Mouse (Mus musculus): ENCODE results near the gene Rexo5. TPM values are rescaled to one million over a fixed set of nuclear protein-coding genes. Genes with fewer than 3 reads are reported as not detected.

Gene Rexo5
- polyA plus RNA-seq, 1 experiment = 3.5 TPM

DNA sequence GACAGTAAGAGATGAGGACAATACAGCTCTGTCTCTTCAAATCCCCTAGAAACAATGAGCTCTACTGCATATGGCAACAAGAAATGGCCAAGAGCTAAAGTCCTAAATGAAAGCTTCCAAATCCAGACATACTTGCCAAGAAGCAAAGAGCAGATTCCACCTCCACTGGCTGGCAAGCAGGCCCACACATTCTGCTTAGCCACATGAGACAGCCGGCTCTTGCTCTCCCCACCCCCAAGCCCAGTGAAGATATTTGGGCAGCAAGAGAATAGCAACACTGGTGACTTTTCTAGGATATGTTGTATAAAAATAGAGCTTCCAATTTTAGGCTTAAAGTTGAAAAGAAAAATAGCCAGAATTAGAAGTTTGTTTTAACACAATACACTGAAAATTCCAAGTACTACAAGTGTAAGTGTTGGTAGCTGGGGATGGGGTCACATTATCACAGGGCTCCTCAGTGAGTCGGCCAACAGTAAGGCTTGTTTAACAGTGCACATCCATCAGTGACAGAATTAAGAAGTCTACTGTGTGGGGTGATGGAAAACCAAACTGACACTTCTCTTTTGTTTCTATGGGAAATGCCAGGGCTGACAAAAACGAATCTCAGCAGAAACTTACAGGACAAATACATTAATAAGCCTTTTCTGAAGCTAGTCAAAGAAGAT is 82.1 kb downstream of the Rexo5 start:
- H3K4me1 ChIP-seq (ENCODE audit: control insufficient read depth, insufficient read depth, low read length) = peaks cover 2% of the 10 kb centered on the region
- TF ChIP-seq POLR2A (IDR thresholded peaks at IDR 0.05; ENCODE audit: extremely low read depth, insufficient read depth, low read length) = no peak
- no peak for TF ChIP-seq CTCF (IDR thresholded peaks at IDR 0.05; ENCODE audit: extremely low read depth, insufficient read depth, low read length)
- no peak overlapping the region for H3K4me3 ChIP-seq (ENCODE audit: insufficient read depth, low read length)
- H3K27ac ChIP-seq (ENCODE audit: insufficient read depth, low read length) = no peak overlapping the region

DNA sequence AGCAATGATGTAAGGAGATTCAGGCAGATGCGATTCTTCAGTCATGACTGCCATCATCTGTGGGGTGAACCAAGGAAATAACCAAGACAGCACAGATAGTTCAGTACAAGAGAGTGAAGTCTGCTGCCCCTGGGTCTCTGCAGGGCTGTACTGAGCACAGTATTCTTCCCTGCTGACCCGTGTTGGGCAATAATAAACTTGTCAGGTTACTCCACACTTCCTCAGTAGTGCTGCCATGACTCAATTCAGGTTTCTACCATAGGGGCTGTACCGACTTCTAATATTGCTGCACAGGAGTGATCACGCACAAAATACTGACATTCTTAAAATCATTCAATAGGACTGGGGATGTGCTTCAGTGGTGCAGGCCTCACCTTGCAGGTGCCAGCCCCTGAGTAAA is 85.4 kb downstream of the Rexo5 start:
- H3K27ac ChIP-seq (ENCODE audit: insufficient read depth, low read length) = no peak overlapping the region
- H3K4me1 ChIP-seq (ENCODE audit: control insufficient read depth, insufficient read depth, low read length) = peaks cover 2% of the 10 kb centered on the region
- H3K4me3 ChIP-seq (ENCODE audit: insufficient read depth, low read length) = no peak overlapping the region
- TF ChIP-seq CTCF (IDR thresholded peaks at IDR 0.05; ENCODE audit: extremely low read depth, insufficient read depth, low read length) (no peak), POLR2A (IDR thresholded peaks at IDR 0.05; ENCODE audit: extremely low read depth, insufficient read depth, low read length) (no peak)

DNA sequence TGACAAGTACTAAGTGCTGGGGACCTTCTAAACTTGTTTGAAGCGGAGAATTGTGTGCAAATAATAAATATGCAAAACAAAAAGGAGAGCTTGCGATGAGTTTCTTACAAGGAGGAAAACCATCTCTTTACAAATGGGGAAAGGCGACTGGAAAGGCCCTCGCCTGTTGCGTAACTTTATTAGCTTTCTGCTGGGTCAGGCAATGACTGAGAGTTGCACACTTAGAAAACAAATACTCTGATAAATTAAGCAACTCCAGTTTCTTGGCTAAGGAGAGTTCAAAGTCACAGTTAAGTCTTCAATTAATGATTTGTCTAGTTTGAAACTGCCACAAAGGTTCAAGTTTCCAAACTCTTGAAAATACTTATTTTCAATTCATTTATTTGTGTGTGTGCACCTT is 86.5 kb downstream of the Rexo5 start:
- TF ChIP-seq POLR2A (IDR thresholded peaks at IDR 0.05; ENCODE audit: extremely low read depth, insufficient read depth, low read length) = no peak
- TF ChIP-seq CTCF (IDR thresholded peaks at IDR 0.05; ENCODE audit: extremely low read depth, insufficient read depth, low read length) = no peak
- Histone ChIP-seq H3K27ac (ENCODE audit: insufficient read depth, low read length) (no peak overlapping the region), H3K4me1 (ENCODE audit: control insufficient read depth, insufficient read depth, low read length) (no peaks in the 10 kb centered on the region; the same call in 1 of the 2 replicates), H3K4me3 (ENCODE audit: insufficient read depth, low read length) (no peak overlapping the region)

DNA sequence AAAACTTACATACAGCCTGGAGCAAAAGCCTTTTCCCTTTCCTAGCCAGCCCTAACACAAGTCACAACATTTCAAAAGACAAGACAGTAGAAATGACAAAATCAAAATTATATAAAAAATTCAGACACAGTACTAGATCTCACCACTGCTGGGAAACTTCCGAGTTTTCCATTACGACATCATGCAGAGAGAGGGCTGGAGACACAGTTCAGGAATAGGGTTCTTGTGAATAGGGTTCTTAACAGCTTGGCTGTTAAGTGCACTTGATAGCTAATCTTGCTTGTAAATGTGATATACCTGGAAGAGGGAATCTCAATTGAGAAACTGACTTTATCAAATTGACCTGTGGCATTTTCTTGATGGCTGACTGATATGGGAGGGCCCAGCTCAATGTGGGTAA is 87.4 kb downstream of the Rexo5 start:
- Histone ChIP-seq H3K4me1 (ENCODE audit: control insufficient read depth, insufficient read depth, low read length) (no peaks in the 10 kb centered on the region; the same call in 1 of the 2 replicates), H3K27ac (ENCODE audit: insufficient read depth, low read length) (no peak overlapping the region), H3K4me3 (ENCODE audit: insufficient read depth, low read length) (no peak overlapping the region)
- TF ChIP-seq CTCF (IDR thresholded peaks at IDR 0.05; ENCODE audit: extremely low read depth, insufficient read depth, low read length) (no peak), POLR2A (IDR thresholded peaks at IDR 0.05; ENCODE audit: extremely low read depth, insufficient read depth, low read length) (no peak)

DNA sequence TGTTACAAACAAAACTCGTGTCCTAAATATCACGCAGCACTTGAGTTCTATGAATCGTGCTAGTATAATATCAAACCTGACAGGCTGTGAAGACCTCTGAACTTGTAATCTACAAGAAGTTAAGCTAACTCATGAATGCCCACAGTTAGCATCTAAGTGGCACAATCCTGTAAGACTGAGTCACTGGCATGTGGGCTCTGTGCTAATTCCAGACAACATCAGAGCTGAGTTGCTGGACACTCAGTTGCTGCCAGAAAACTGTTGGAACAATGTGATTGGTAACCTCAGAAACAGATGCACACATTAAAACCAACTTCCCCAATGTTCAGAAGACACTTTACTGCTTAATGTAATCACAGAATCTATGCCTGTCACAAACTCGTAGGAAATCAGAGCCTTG is 94.1 kb downstream of the Rexo5 start:
- no peak for TF ChIP-seq CTCF (IDR thresholded peaks at IDR 0.05; ENCODE audit: extremely low read depth, insufficient read depth, low read length)
- TF ChIP-seq POLR2A (IDR thresholded peaks at IDR 0.05; ENCODE audit: extremely low read depth, insufficient read depth, low read length) = no peak

DNA sequence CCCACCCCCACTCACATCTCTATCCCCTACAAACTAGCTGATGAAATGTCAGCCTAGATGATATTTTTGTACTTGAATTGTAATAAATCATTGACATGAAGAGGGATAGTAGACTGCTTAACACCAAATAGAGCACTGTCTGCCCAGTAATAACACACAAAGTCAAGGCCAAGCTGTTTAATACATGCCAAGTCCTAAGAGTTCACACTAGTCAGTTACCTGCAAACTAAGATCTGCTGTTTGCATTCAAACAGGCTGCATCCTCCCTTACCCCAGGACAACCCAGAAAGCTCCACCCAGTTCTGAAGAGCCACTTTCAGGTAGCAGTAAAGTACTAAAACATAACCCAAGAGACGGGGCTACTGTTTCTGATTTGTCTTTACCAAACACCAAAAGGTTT is 98.4 kb downstream of the Rexo5 start:
- TF ChIP-seq POLR2A (IDR thresholded peaks at IDR 0.05; ENCODE audit: extremely low read depth, insufficient read depth, low read length) = no peak
- TF ChIP-seq CTCF (IDR thresholded peaks at IDR 0.05; ENCODE audit: extremely low read depth, insufficient read depth, low read length) = no peak
- H3K4me1 ChIP-seq (ENCODE audit: control insufficient read depth, insufficient read depth, low read length) = peaks cover 2% of the 10 kb centered on the region; the same call in 1 of the 2 replicates
- no peak overlapping the region for H3K27ac ChIP-seq (ENCODE audit: insufficient read depth, low read length)
- no peak overlapping the region for H3K4me3 ChIP-seq (ENCODE audit: insufficient read depth, low read length)

More for the DNA sequence above, 94.1 kb downstream of the Rexo5 start:
- no peak overlapping the region for H3K27ac ChIP-seq (ENCODE audit: insufficient read depth, low read length)
- no peak overlapping the region for H3K4me3 ChIP-seq (ENCODE audit: insufficient read depth, low read length)
- H3K4me1 ChIP-seq (ENCODE audit: control insufficient read depth, insufficient read depth, low read length) = no peaks in the 10 kb centered on the region; the same call in 1 of the 2 replicates

DNA sequence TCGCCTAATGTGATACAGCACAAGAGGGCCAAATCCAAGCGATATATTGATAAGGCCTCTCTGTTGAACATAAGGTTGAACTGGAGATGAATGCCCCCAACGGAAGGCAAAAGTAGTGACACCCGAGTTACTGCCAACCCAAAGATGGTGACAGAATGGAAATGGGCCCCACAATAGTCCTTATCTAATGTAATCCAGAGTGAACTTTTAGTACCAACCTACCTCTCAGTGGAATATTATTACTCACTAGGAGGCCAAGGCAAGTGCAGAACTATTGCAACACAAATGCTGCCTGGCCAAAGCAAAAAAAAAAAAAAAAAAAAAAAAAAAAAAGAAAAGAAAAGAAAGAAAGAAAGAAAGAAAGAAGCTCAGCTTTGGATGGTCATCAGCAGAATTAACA is 98.9 kb downstream of the Rexo5 start:
- no peak overlapping the region for H3K4me3 ChIP-seq (ENCODE audit: insufficient read depth, low read length)
- peaks cover 2% of the 10 kb centered on the region; the same call in 1 of the 2 replicates for H3K4me1 ChIP-seq (ENCODE audit: control insufficient read depth, insufficient read depth, low read length)
- H3K27ac ChIP-seq (ENCODE audit: insufficient read depth, low read length) = no peak overlapping the region
- TF ChIP-seq CTCF (IDR thresholded peaks at IDR 0.05; ENCODE audit: extremely low read depth, insufficient read depth, low read length) (no peak), POLR2A (IDR thresholded peaks at IDR 0.05; ENCODE audit: extremely low read depth, insufficient read depth, low read length) (no peak)

DNA sequence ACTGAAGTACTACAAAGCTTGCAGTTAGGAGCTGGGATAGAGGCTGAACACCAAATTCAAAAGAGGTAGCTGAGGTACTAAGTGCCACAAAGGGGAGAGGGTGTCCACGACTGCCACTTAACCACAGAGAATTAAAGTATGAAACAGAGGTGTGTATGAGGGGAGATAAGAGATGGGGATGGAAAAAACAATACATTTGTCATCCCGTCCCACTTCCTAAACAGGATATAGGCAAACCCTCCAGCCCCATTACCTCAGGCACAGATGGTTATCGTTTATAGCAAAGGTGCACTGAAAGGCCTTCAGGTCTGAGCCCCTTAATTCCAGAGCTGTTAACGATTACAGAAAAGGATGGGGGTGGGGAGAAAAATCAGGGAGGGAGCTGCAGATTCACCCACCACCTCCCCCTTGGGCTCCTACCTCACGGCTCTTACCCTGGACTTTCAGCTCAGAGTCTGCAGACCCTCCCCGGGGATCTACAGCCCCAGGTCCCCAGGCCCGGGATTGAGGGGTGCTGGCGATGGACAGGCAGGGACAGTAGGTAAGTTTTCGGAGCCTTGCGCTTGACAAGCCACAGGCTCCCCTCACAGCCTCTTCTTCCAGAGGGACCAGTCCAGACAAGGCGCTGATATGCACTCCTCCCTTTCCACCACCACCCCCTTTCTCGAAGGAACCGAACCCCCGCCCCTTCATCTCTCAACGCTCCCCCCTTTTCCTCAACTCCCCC is 101.2 kb downstream of the Rexo5 start:
- TF ChIP-seq CTCF (IDR thresholded peaks at IDR 0.05; ENCODE audit: extremely low read depth, insufficient read depth, low read length) (no peak), POLR2A (IDR thresholded peaks at IDR 0.05; ENCODE audit: extremely low read depth, insufficient read depth, low read length) (no peak)
- no peak overlapping the region for H3K27ac ChIP-seq (ENCODE audit: insufficient read depth, low read length)

DNA sequence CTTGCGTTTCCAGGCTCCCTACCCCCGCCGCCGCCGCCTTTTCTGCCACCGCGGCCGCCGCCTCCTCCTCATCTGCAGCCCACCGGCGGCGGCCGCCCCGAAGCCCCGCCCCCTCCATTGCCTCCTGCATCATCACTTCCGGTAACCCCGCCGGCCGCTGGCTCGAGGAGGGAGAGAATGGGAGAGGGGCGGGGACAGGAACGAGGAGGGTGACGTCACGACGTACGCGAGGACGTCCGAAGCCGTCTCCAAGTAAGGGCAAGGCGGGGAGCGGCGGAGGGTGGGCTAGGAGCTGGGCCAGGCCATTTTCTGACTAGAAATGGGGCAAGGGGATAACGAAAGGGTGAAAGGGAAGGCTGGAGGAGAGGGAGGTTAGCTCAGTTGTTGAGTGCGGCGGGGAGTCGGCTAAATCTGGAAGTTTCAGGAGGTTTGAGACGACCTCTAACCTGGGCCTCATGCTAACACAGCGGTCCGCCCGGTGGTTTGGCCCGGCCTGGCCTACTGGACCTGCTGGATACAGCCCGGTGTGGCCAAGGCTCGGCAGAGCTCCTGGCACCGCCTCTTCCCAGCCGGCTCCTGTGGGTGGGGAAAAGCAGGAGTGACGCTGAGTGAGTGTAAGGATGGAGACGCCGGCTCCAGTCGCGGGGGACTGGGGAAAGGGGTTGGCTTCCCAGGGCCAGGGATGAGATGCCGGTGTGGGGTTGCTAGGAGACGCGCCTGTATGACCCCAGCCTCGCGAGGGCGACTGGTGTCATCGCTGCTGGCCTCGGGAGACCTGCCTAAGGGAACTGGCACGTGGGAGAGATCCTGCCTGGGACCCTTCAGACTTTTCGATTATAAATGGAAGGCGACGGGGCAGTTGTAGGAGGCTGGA is 102.1 kb downstream of the Rexo5 start, which contains the start of the genes Lyrm1 and Dcun1d3:
Gene Lyrm1, plus strand, starts transcription at position 223 of the 874 bp plus-strand sequence.
Gene Dcun1d3, minus strand, starts transcription at position 660 of the 874 bp plus-strand sequence.
- peaks cover 2% of the 10 kb centered on the region; the same call in 1 of the 2 replicates for H3K4me1 ChIP-seq (ENCODE audit: control insufficient read depth, insufficient read depth, low read length)
- TF ChIP-seq POLR2A (IDR thresholded peaks at IDR 0.05; ENCODE audit: extremely low read depth, insufficient read depth, low read length) = peak; percentile 65; the same call in 1 of the 2 replicates
- TF ChIP-seq CTCF (IDR thresholded peaks at IDR 0.05; ENCODE audit: extremely low read depth, insufficient read depth, low read length) = no peak
- peak within 1 kb of the TSS; percentile 96 for H3K27ac ChIP-seq (ENCODE audit: insufficient read depth, low read length)
- peak within 1 kb of the TSS; percentile 70 for H3K4me3 ChIP-seq (ENCODE audit: insufficient read depth, low read length)

More for the DNA sequence above, 101.2 kb downstream of the Rexo5 start:
- Histone ChIP-seq H3K4me1 (ENCODE audit: control insufficient read depth, insufficient read depth, low read length) (peaks cover 2% of the 10 kb centered on the region; the same call in 1 of the 2 replicates), H3K4me3 (ENCODE audit: insufficient read depth, low read length) (peak overlapping the region; percentile 70)

Data from cortical plate, adult 2 months (tissue).